Mouse (Mus musculus): ENCODE data around the gene Catsper1. TPM values are rescaled to one million over a fixed set of nuclear protein-coding genes. Genes with fewer than 3 reads are reported as not detected.

Gene Catsper1
- total and polyA plus RNA-seq, 2 experiments from 2014 or later, result not detected

- Histone ChIP-seq H3K36me3 (ENCODE audit: insufficient read depth, low read length) (peaks cover 27% of the 10 kb centered on the region), H3K27ac (ENCODE audit: low read depth, low read length) (peak overlapping the region; percentile 94), H3K4me1 (ENCODE audit: insufficient read depth, low read length) (peaks cover 18% of the 10 kb centered on the region), H3K4me2 (ENCODE audit: low read depth, low read length, poor library complexity, severe bottlenecking) (peak overlapping the region; percentile 79), H3K27me3 (ENCODE audit: insufficient read depth, low read length) (no peaks in the 10 kb centered on the region), H3K4me3 (ENCODE audit: low read depth, low read length) (peak overlapping the region; percentile 93), H3K9ac (replicated peaks; ENCODE audit: low read length, poor library complexity, severe bottlenecking) (peak overlapping the region; percentile 96), H3K9me3 (ENCODE audit: low read length) (no peaks in the 10 kb centered on the region)
- under 1% methylated on average over 38 of the region's 43 CpGs for WGBS
- TF ChIP-seq CTCF (IDR thresholded peaks at IDR 0.05), result no peak
- ATAC-seq (ENCODE audit: low FRiP score) (peak; percentile 47; the same call in 1 of the 2 replicates), DNase-seq (ENCODE audit: low spot score) (peak; percentile 14)
Measured at GRCm38 (mm10) chr19:5388011-5388441, 52.5 kb downstream of the Catsper1 start.

GRCm38 (mm10) chr19:5388588-5389242, 53.2 kb downstream of the Catsper1 start, which contains the start of gene Sart1:
TSS of gene Sart1 (minus strand) at chr19:5388703.
- DNase-seq (ENCODE audit: low spot score) (peak; percentile 98), ATAC-seq (ENCODE audit: low FRiP score) (peak; percentile 95)
- 2% methylated on average over 43 of the region's 43 CpGs for WGBS
- TF ChIP-seq CTCF (IDR thresholded peaks at IDR 0.05), result 0 out of 2 replicates have a peak, but pooled peaks have one; percentile 10
- H3K4me3 ChIP-seq (ENCODE audit: low read depth, low read length), result peak within 1 kb of the TSS; percentile 93
- H3K27me3 ChIP-seq (ENCODE audit: insufficient read depth, low read length), result no peaks in the 10 kb centered on the region
- peaks cover 18% of the 10 kb centered on the region for H3K4me1 ChIP-seq (ENCODE audit: insufficient read depth, low read length)
- no peaks in the 10 kb centered on the region for H3K9me3 ChIP-seq (ENCODE audit: low read length)
- peak within 1 kb of the TSS; percentile 79 for H3K4me2 ChIP-seq (ENCODE audit: low read depth, low read length, poor library complexity, severe bottlenecking)
- peak within 1 kb of the TSS; percentile 94 for H3K27ac ChIP-seq (ENCODE audit: low read depth, low read length)
- H3K36me3 ChIP-seq (ENCODE audit: insufficient read depth, low read length), result peaks cover 20% of the 10 kb centered on the region
- H3K9ac ChIP-seq (replicated peaks; ENCODE audit: low read length, poor library complexity, severe bottlenecking), result peak within 1 kb of the TSS; percentile 96

DNA sequence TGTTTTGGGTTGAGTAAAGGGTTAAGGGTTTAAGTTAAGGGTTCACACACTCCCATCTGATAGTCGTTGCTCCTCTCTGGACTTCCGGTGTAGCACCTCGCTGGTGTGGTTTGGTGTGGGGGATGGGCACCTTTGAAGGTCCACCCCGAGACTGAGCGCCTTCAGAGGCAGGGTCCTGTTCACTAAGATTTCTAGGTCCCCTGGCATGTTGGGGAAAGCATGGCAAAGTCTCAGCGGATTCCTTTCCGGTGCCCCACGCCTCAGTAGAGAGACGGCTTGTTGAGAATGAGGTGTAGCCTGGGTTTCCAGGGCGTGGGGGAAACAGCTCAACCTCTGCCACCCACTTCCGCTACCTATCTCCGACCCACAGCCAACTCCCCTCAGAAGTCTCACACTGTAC, 54.1 kb downstream of the Catsper1 start:
- 65% methylated on average over 12 of the region's 12 CpGs for WGBS
- H3K27ac ChIP-seq (ENCODE audit: low read depth, low read length), result no peak overlapping the region
- no peak for ATAC-seq (ENCODE audit: low FRiP score)
- no peak for DNase-seq (ENCODE audit: low spot score)
- no peaks in the 10 kb centered on the region for H3K9me3 ChIP-seq (ENCODE audit: low read length)
- H3K36me3 ChIP-seq (ENCODE audit: insufficient read depth, low read length), result peaks cover 11% of the 10 kb centered on the region
- H3K4me2 ChIP-seq (ENCODE audit: low read depth, low read length, poor library complexity, severe bottlenecking), result peak overlapping the region; percentile 79
- no peak for TF ChIP-seq CTCF (IDR thresholded peaks at IDR 0.05)
- H3K4me1 ChIP-seq (ENCODE audit: insufficient read depth, low read length), result peaks cover 18% of the 10 kb centered on the region
- peak overlapping the region; percentile 77; the same call in 1 of the 2 replicates for H3K9ac ChIP-seq (replicated peaks; ENCODE audit: low read length, poor library complexity, severe bottlenecking)
- H3K27me3 ChIP-seq (ENCODE audit: insufficient read depth, low read length), result no peaks in the 10 kb centered on the region
- H3K4me3 ChIP-seq (ENCODE audit: low read depth, low read length), result peak overlapping the region; percentile 93

GRCm38 (mm10) chr19:5390416-5390815, 54.9 kb downstream of the Catsper1 start:
- H3K36me3 ChIP-seq (ENCODE audit: insufficient read depth, low read length), result peaks cover 3% of the 10 kb centered on the region
- no peak overlapping the region for H3K9ac ChIP-seq (replicated peaks; ENCODE audit: low read length, poor library complexity, severe bottlenecking)
- no peak overlapping the region for H3K4me2 ChIP-seq (ENCODE audit: low read depth, low read length, poor library complexity, severe bottlenecking)
- no peak for DNase-seq (ENCODE audit: low spot score)
- H3K27ac ChIP-seq (ENCODE audit: low read depth, low read length), result no peak overlapping the region
- 92% methylated on average over 8 of the region's 8 CpGs for WGBS
- H3K9me3 ChIP-seq (ENCODE audit: low read length), result no peaks in the 10 kb centered on the region
- no peak for TF ChIP-seq CTCF (IDR thresholded peaks at IDR 0.05)
- no peak for ATAC-seq (ENCODE audit: low FRiP score)
- H3K4me3 ChIP-seq (ENCODE audit: low read depth, low read length), result no peak overlapping the region
- no peaks in the 10 kb centered on the region for H3K27me3 ChIP-seq (ENCODE audit: insufficient read depth, low read length)
- peaks cover 18% of the 10 kb centered on the region for H3K4me1 ChIP-seq (ENCODE audit: insufficient read depth, low read length)

DNA sequence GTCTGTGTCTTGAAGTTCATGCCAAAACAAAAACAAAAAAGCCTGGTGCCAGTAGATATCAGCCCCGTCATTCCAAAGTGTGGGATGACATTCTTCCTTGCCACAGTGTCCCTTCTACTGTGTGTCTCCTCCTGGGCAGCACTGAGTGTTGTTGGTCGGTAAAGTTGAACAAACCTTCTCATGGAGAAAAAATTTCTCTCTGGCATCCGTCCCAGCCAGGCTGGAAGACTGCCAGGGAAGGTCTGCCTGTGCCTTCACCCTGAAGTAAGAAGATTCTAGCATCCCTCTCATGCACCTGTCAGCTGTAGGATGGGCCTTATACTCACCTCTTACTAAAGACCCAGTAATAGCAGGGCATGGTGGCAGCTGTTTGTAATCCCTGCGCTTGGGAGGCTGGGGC, 57.4 kb downstream of the Catsper1 start:
- no peak overlapping the region for H3K4me2 ChIP-seq (ENCODE audit: low read depth, low read length, poor library complexity, severe bottlenecking)
- H3K9ac ChIP-seq (replicated peaks; ENCODE audit: low read length, poor library complexity, severe bottlenecking), result no peak overlapping the region
- no peaks in the 10 kb centered on the region for H3K9me3 ChIP-seq (ENCODE audit: low read length)
- no peaks in the 10 kb centered on the region for H3K27me3 ChIP-seq (ENCODE audit: insufficient read depth, low read length)
- WGBS, result 58% methylated on average over 4 of the region's 4 CpGs
- H3K4me1 ChIP-seq (ENCODE audit: insufficient read depth, low read length), result peaks cover 10% of the 10 kb centered on the region; the same call in 1 of the 2 replicates
- H3K36me3 ChIP-seq (ENCODE audit: insufficient read depth, low read length), result no peaks in the 10 kb centered on the region
- H3K27ac ChIP-seq (ENCODE audit: low read depth, low read length), result no peak overlapping the region
- no peak overlapping the region for H3K4me3 ChIP-seq (ENCODE audit: low read depth, low read length)
- DNase-seq (ENCODE audit: low spot score), result peak; percentile 32
- TF ChIP-seq CTCF (IDR thresholded peaks at IDR 0.05), result no peak
- no peak for ATAC-seq (ENCODE audit: low FRiP score)

Other genes starting within 250 kb of the Catsper1 start
- 40.4 and 53.9 TPM in 2 replicates for gene Yif1a, start 247.2 kb upstream of the Catsper1 start, total RNA-seq (2014; rRNA removed)
- 38.8 and 49.9 TPM in 2 replicates for gene Yif1a, start 247.2 kb upstream of the Catsper1 start, polyA plus RNA-seq (2015; fragmentation: Nextera tagmentation; extraction: Ambion mirVana)
- gene Cnih2, start 237.2 kb upstream of the Catsper1 start, total RNA-seq (2014; rRNA removed), result 677 and 753 TPM in 2 replicates
- gene Cnih2, start 237.2 kb upstream of the Catsper1 start, polyA plus RNA-seq (2015; fragmentation: Nextera tagmentation; extraction: Ambion mirVana), result 547 and 553 TPM in 2 replicates
- gene Rab1b, start 228.7 kb upstream of the Catsper1 start, total RNA-seq (2014; rRNA removed), result 192 and 242 TPM in 2 replicates
- 204 and 227 TPM in 2 replicates for gene Rab1b, start 228.7 kb upstream of the Catsper1 start, polyA plus RNA-seq (2015; fragmentation: Nextera tagmentation; extraction: Ambion mirVana)
- 187 and 201 TPM in 2 replicates for gene Klc2, start 217.2 kb upstream of the Catsper1 start, total RNA-seq (2014; rRNA removed)
- 65.7 and 67.9 TPM in 2 replicates for gene Klc2, start 217.2 kb upstream of the Catsper1 start, polyA plus RNA-seq (2015; fragmentation: Nextera tagmentation; extraction: Ambion mirVana)
- 86.4 and 124 TPM in 2 replicates for gene Pacs1, start 62.6 kb upstream of the Catsper1 start, total RNA-seq (2014; rRNA removed)
- gene Pacs1, start 62.6 kb upstream of the Catsper1 start, polyA plus RNA-seq (2015; fragmentation: Nextera tagmentation; extraction: Ambion mirVana), result 47.9 and 49.9 TPM in 2 replicates
- gene Sf3b2, start 40.3 kb upstream of the Catsper1 start, total RNA-seq (2014; rRNA removed), result 270 and 283 TPM in 2 replicates
- gene Sf3b2, start 40.3 kb upstream of the Catsper1 start, polyA plus RNA-seq (2015; fragmentation: Nextera tagmentation; extraction: Ambion mirVana), result 312 and 315 TPM in 2 replicates
- 27.4 and 29.2 TPM in 2 replicates for gene Gal3st3, start 37.4 kb upstream of the Catsper1 start, total RNA-seq (2014; rRNA removed)
- gene Gal3st3, start 37.4 kb upstream of the Catsper1 start, polyA plus RNA-seq (2015; fragmentation: Nextera tagmentation; extraction: Ambion mirVana), result 40.8 and 41.4 TPM in 2 replicates
- 0.82 and 1.1 TPM in 2 replicates for gene Cst6, start 13.8 kb downstream of the Catsper1 start, total RNA-seq (2014; rRNA removed)
- 13.1 and 14.9 TPM in 2 replicates for gene Cst6, start 13.8 kb downstream of the Catsper1 start, polyA plus RNA-seq (2015; fragmentation: Nextera tagmentation; extraction: Ambion mirVana)
- gene Eif1ad, start 31.0 kb downstream of the Catsper1 start, total RNA-seq (2014; rRNA removed), result 26.0 and 33.4 TPM in 2 replicates
- gene Eif1ad, start 31.0 kb downstream of the Catsper1 start, polyA plus RNA-seq (2015; fragmentation: Nextera tagmentation; extraction: Ambion mirVana), result 43.0 and 50.3 TPM in 2 replicates
- gene Banf1, start 31.4 kb downstream of the Catsper1 start, total RNA-seq (2014; rRNA removed), result 72.9 and 79.6 TPM in 2 replicates
- 310 and 313 TPM in 2 replicates for gene Banf1, start 31.4 kb downstream of the Catsper1 start, polyA plus RNA-seq (2015; fragmentation: Nextera tagmentation; extraction: Ambion mirVana)
- gene Sart1, start 53.0 kb downstream of the Catsper1 start, total RNA-seq (2014; rRNA removed), result 28.9 and 37.0 TPM in 2 replicates
- 43.4 and 51.0 TPM in 2 replicates for gene Sart1, start 53.0 kb downstream of the Catsper1 start, polyA plus RNA-seq (2015; fragmentation: Nextera tagmentation; extraction: Ambion mirVana)
- gene Tsga10ip, start 66.8 kb downstream of the Catsper1 start, total RNA-seq (2014; rRNA removed), result not detected in 2 replicates
- gene Tsga10ip, start 66.8 kb downstream of the Catsper1 start, polyA plus RNA-seq (2015; fragmentation: Nextera tagmentation; extraction: Ambion mirVana), result 0.10 TPM in 1 of 2 replicates, not detected in the other
- 187 and 203 TPM in 2 replicates for gene Drap1, start 89.2 kb downstream of the Catsper1 start, total RNA-seq (2014; rRNA removed)
- 332 and 342 TPM in 2 replicates for gene Drap1, start 89.2 kb downstream of the Catsper1 start, polyA plus RNA-seq (2015; fragmentation: Nextera tagmentation; extraction: Ambion mirVana)
- gene AI837181, start 89.4 kb downstream of the Catsper1 start, total RNA-seq (2014; rRNA removed), result 73.2 and 98.8 TPM in 2 replicates
- gene AI837181, start 89.4 kb downstream of the Catsper1 start, polyA plus RNA-seq (2015; fragmentation: Nextera tagmentation; extraction: Ambion mirVana), result 74.1 and 85.2 TPM in 2 replicates
- gene Fosl1, start 111.8 kb downstream of the Catsper1 start, total RNA-seq (2014; rRNA removed), result 0.11 TPM in 1 of 2 replicates, not detected in the other
- gene Fosl1, start 111.8 kb downstream of the Catsper1 start, polyA plus RNA-seq (2015; fragmentation: Nextera tagmentation; extraction: Ambion mirVana), result not detected in 2 replicates
- gene Ccdc85b, start 122.2 kb downstream of the Catsper1 start, total RNA-seq (2014; rRNA removed), result 14.3 and 19.4 TPM in 2 replicates
- 15.4 and 15.6 TPM in 2 replicates for gene Ccdc85b, start 122.2 kb downstream of the Catsper1 start, polyA plus RNA-seq (2015; fragmentation: Nextera tagmentation; extraction: Ambion mirVana)
- 91.4 and 122 TPM in 2 replicates for gene Fibp, start 124.9 kb downstream of the Catsper1 start, total RNA-seq (2014; rRNA removed)
- gene Fibp, start 124.9 kb downstream of the Catsper1 start, polyA plus RNA-seq (2015; fragmentation: Nextera tagmentation; extraction: Ambion mirVana), result 174 and 191 TPM in 2 replicates
- 0.33 and 0.94 TPM in 2 replicates for gene Ctsw, start 132.8 kb downstream of the Catsper1 start, total RNA-seq (2014; rRNA removed)
- 1.5 and 1.9 TPM in 2 replicates for gene Ctsw, start 132.8 kb downstream of the Catsper1 start, polyA plus RNA-seq (2015; fragmentation: Nextera tagmentation; extraction: Ambion mirVana)
- 32.9 and 33.7 TPM in 2 replicates for gene Efemp2, start 138.2 kb downstream of the Catsper1 start, total RNA-seq (2014; rRNA removed)
- 35.2 and 36.1 TPM in 2 replicates for gene Efemp2, start 138.2 kb downstream of the Catsper1 start, polyA plus RNA-seq (2015; fragmentation: Nextera tagmentation; extraction: Ambion mirVana)
- 60.9 and 87.3 TPM in 2 replicates for gene Mus81, start 152.7 kb downstream of the Catsper1 start, total RNA-seq (2014; rRNA removed)
- 27.9 and 30.4 TPM in 2 replicates for gene Mus81, start 152.7 kb downstream of the Catsper1 start, polyA plus RNA-seq (2015; fragmentation: Nextera tagmentation; extraction: Ambion mirVana)
- gene Cfl1, start 154.7 kb downstream of the Catsper1 start, total RNA-seq (2014; rRNA removed), result 1,453 and 1,672 TPM in 2 replicates
- 3,482 and 3,602 TPM in 2 replicates for gene Cfl1, start 154.7 kb downstream of the Catsper1 start, polyA plus RNA-seq (2015; fragmentation: Nextera tagmentation; extraction: Ambion mirVana)
- 3.2 and 7.3 TPM in 2 replicates for gene 1700020D05Rik, start 168.0 kb downstream of the Catsper1 start, total RNA-seq (2014; rRNA removed)
- 0.20 TPM in 1 of 2 replicates, not detected in the other for gene 1700020D05Rik, start 168.0 kb downstream of the Catsper1 start, polyA plus RNA-seq (2015; fragmentation: Nextera tagmentation; extraction: Ambion mirVana)
- 86.2 and 100 TPM in 2 replicates for gene Snx32, start 174.8 kb downstream of the Catsper1 start, total RNA-seq (2014; rRNA removed)
- gene Snx32, start 174.8 kb downstream of the Catsper1 start, polyA plus RNA-seq (2015; fragmentation: Nextera tagmentation; extraction: Ambion mirVana), result 88.7 and 94.4 TPM in 2 replicates
- gene Ovol1, start 224.9 kb downstream of the Catsper1 start, total RNA-seq (2014; rRNA removed), result 0.27 TPM in 1 of 2 replicates, not detected in the other
- gene Ovol1, start 224.9 kb downstream of the Catsper1 start, polyA plus RNA-seq (2015; fragmentation: Nextera tagmentation; extraction: Ambion mirVana), result 0.05 TPM in 1 of 2 replicates, not detected in the other
- gene Ap5b1, start 232.3 kb downstream of the Catsper1 start, total RNA-seq (2014; rRNA removed), result 12.8 and 14.5 TPM in 2 replicates
- gene Ap5b1, start 232.3 kb downstream of the Catsper1 start, polyA plus RNA-seq (2015; fragmentation: Nextera tagmentation; extraction: Ambion mirVana), result 1.9 and 2.2 TPM in 2 replicates

Data from midbrain, postnatal 0 days (tissue).